Mouse (Mus musculus): Measurements from ENCODE around the gene Rai1.

DNA sequence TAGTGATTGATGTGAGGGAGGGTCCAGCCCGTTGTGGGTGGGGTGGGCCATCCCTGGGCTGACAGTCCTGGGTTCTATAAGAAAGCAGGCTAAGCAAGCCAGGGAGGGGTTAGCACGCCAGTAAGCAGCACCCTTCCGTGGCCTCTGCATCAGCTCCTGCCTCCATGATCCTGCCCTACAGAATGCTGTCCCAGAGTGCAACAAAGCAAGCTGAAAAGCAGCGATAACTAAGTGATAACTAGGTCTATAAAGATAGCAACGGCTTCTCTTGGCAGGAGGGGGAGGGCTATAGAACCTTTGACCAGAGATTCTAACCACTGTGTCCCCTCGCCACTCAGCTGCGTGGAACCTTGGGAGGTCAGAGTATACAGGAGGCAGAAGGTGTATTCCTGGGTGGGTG, 112.7 kb downstream of the Rai1 start:
- TF ChIP-seq MAX (IDR thresholded peaks at IDR 0.05): no peak
- no peak for TF ChIP-seq CTCF (IDR thresholded peaks at IDR 0.05; ENCODE audit: control insufficient read depth, insufficient read depth, insufficient read length)
- TF ChIP-seq CEBPB (IDR thresholded peaks at IDR 0.05; ENCODE audit: low read depth): no peak
- TF ChIP-seq USF1 (IDR thresholded peaks at IDR 0.05; ENCODE audit: low read depth): no peak
- no peak for TF ChIP-seq MYOD1 (IDR thresholded peaks at IDR 0.05; ENCODE audit: control insufficient read depth, insufficient read length, low read depth)
- no peak for TF ChIP-seq MYOG (IDR thresholded peaks at IDR 0.05; ENCODE audit: control insufficient read depth, extremely low read depth, insufficient read length)
